Mouse (Mus musculus) C2C12 (cell line): ENCODE data around the gene Ikzf5.

Experiments
- CTCF ChIP-seq: IDR thresholded peaks from one replicate; pipeline ENCODE4 v1.5.1; 2011; ENCODE audit not compliant: control insufficient read depth, insufficient read depth, insufficient read length
- MAX ChIP-seq: IDR thresholded peaks from one replicate; pipeline ENCODE4 v1.6.1; 2011; ENCODE audit warnings: mild to moderate bottlenecking, control low read depth
- USF1 ChIP-seq: IDR thresholded peaks from one replicate; pipeline ENCODE4 v1.6.1; 2011; ENCODE audit warnings: low read depth, mild to moderate bottlenecking, control low read depth, moderate library complexity

DNA sequence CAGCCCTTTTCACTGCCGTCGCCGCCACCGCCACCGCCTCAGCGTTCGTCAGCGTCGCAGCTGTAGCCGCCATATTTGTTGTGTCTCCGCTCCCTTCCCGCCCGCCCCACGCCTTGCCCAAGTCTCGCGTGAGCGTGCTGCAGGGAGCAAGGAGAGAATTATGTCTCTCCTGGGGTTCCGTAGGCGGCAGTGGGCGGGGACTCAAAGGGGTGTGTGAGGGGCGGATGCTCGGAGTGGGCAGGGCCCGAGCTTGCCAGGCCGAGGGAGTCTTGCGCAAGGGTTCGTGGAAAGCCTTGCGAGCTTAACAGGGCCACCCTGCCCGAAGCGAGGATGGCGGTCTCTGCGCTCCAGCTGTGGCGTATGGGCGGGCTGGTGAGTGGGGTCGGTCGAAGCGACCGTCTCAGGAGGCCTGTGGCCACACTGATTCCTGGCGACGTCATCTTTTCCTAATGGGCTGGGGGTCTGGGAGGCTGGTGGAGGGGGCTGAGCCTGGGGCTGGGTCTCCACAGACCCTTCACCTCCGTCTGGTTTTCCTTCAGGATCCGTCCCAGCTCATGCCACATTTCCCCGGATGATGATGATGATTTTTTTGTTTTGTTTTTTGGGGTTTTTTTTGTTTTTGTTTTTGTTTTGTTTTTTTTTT is at the start of gene Ikzf5, which contains the start of gene Acadsb:
- TF ChIP-seq MAX (peak; percentile 36), USF1 (no peak), CTCF (no peak)
